Mouse (Mus musculus): ENCODE measurements around the gene Rnh1. TPM values are rescaled to one million over a fixed set of nuclear protein-coding genes. Genes with fewer than 3 reads are reported as not detected.

The Rnh1 gene
- polyA plus RNA-seq, 2 experiments = 92.3 to 216 TPM

DNA sequence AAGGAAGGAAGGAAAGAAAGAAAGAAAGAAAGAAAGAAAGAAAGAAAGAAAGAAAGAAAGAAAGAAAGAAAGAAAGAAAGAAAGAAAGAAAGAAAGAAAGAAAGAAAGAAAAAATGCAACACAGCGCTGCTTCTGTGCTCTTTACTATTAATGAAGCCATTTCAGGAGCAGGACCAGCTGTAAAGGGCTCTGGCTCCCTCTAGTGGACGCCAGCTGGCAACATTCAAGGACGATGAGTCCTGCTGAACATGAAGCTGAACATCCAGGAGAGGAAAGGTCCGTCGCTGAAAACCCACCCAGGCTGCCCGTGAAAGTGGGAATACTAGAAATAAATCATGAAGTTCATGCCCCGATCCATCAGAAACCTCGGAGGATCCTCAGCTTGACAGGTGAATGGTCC lies 3.5 kb upstream of the Rnh1 start:
- no peak overlapping the region for H3K4me2 ChIP-seq (replicated peaks; ENCODE audit: low read depth, low read length, severe bottlenecking)
- 1% methylated on average over 8 of the region's 8 CpGs for WGBS
- peaks cover 6% of the 10 kb centered on the region; the same call in 1 of the 2 replicates for H3K4me1 ChIP-seq (ENCODE audit: control insufficient read depth, insufficient read depth, low read length)

DNA sequence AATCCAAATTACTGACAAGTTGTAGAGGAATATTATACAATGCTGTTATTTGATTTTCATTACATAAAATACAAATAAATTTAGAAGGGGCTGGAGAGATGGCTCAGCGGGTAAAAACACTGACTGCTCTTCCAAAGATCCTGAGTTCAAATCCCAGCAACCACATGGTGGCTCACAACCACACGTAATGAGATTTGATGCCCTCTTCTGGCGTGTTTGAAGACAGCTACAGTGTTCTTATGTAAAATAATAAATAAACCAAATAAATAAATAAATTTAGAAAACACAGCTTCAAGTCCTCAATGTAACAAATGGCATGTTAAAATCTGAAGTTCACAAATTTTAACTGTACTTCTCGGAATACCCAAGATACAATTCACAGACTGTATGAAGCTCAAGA lies 2.4 kb upstream of the Rnh1 start:
- H3K9ac ChIP-seq (ENCODE audit: low read depth, low read length, severe bottlenecking) = no peak overlapping the region
- H3K4me2 ChIP-seq (replicated peaks; ENCODE audit: low read depth, low read length, severe bottlenecking) = no peak overlapping the region
- no peaks in the 10 kb centered on the region; the same call in 1 of the 2 replicates for H3K27me3 ChIP-seq (ENCODE audit: control insufficient read depth, insufficient read depth, low read length)
- no peak for TF ChIP-seq POLR2A (IDR thresholded peaks at IDR 0.05; ENCODE audit: borderline replicate concordance, extremely low read depth, insufficient read depth, insufficient read length)
- H3K36me3 ChIP-seq (ENCODE audit: control insufficient read depth, insufficient read depth, low read length) = no peaks in the 10 kb centered on the region
- WGBS = 91% methylated on average over 4 of the region's 4 CpGs
- H3K4me3 ChIP-seq (replicated peaks; ENCODE audit: low read length) = no peak overlapping the region
- no peak overlapping the region for H3K27ac ChIP-seq (replicated peaks; ENCODE audit: low read depth, low read length)
- no peak for DNase-seq (ENCODE audit: low spot score)
- H3K9me3 ChIP-seq (ENCODE audit: control insufficient read depth, low read length) = no peaks in the 10 kb centered on the region
- H3K4me1 ChIP-seq (ENCODE audit: control insufficient read depth, insufficient read depth, low read length) = peaks cover 6% of the 10 kb centered on the region; the same call in 1 of the 2 replicates
- ATAC-seq (ENCODE audit: low FRiP score, low read depth) = no peak

More for the DNA sequence above, 3.5 kb upstream of the Rnh1 start:
- Histone ChIP-seq H3K9me3 (ENCODE audit: control insufficient read depth, low read length) (no peaks in the 10 kb centered on the region), H3K27me3 (ENCODE audit: control insufficient read depth, insufficient read depth, low read length) (no peaks in the 10 kb centered on the region; the same call in 1 of the 2 replicates), H3K36me3 (ENCODE audit: control insufficient read depth, insufficient read depth, low read length) (no peaks in the 10 kb centered on the region), H3K4me3 (replicated peaks; ENCODE audit: low read length) (no peak overlapping the region), H3K9ac (ENCODE audit: low read depth, low read length, severe bottlenecking) (no peak overlapping the region), H3K27ac (replicated peaks; ENCODE audit: low read depth, low read length) (no peak overlapping the region)
- peak; percentile 90 for DNase-seq (ENCODE audit: low spot score)
- no peak for TF ChIP-seq POLR2A (IDR thresholded peaks at IDR 0.05; ENCODE audit: borderline replicate concordance, extremely low read depth, insufficient read depth, insufficient read length)
- no peak for ATAC-seq (ENCODE audit: low FRiP score, low read depth)

DNA sequence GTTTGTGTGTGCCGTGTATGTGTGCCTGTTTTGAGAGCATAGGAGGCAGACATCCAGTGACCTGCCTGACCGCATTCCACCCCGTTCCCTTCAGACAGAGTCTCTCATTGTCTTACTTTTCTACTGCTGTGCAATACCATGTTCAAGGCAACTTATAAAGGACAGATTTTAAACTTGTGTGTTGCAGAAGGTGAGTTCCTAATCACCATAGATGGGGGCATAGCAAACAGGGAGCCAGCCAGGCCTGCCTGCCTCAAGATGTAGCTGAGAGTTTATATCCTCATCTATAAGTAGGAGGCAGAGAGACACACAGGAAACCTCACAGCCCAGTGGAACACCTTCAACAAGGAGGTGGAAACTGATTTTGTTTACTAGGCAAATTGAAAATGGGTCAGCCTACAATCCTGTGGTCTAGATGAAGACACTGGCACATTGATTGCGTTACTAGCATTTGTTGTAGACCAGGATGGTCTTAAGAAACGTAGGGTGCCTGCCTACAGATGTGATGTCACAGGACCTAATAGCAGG lies 730 bp upstream of the Rnh1 start:
- H3K9ac ChIP-seq (ENCODE audit: low read depth, low read length, severe bottlenecking) = peak overlapping the region; percentile 71; the same call in 1 of the 2 replicates
- H3K27ac ChIP-seq (replicated peaks; ENCODE audit: low read depth, low read length) = peak overlapping the region; percentile 90
- H3K4me3 ChIP-seq (replicated peaks; ENCODE audit: low read length) = peak overlapping the region; percentile 59
- WGBS = 76% methylated on average over 5 of the region's 5 CpGs
- DNase-seq (ENCODE audit: low spot score) = no peak
- ATAC-seq (ENCODE audit: low FRiP score, low read depth) = no peak
- H3K4me1 ChIP-seq (ENCODE audit: control insufficient read depth, insufficient read depth, low read length) = peaks cover 6% of the 10 kb centered on the region; the same call in 1 of the 2 replicates
- H3K36me3 ChIP-seq (ENCODE audit: control insufficient read depth, insufficient read depth, low read length) = no peaks in the 10 kb centered on the region
- H3K4me2 ChIP-seq (replicated peaks; ENCODE audit: low read depth, low read length, severe bottlenecking) = peak overlapping the region; percentile 85
- H3K9me3 ChIP-seq (ENCODE audit: control insufficient read depth, low read length) = no peaks in the 10 kb centered on the region
- H3K27me3 ChIP-seq (ENCODE audit: control insufficient read depth, insufficient read depth, low read length) = no peaks in the 10 kb centered on the region; the same call in 1 of the 2 replicates
- TF ChIP-seq POLR2A (IDR thresholded peaks at IDR 0.05; ENCODE audit: borderline replicate concordance, extremely low read depth, insufficient read depth, insufficient read length) = no peak

DNA sequence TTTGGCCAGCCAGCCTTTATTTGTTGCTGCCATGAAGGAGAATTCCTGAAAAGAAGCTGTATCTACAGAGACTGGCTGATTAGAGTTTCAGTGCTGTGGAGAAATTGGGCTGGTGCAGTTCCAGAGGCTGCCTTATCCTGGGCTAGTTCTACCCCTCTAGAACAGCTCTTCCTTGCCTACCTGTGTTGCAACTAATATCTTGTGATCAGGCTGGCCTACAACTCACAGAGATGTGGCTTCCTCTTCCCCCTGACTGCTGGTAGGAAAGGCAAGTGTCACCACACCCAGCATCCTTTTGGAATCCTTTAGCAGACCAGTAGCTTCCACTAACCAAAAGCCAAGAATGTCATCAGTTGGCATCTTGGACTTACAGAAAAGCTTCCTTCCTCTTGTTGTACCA lies 2.8 kb downstream of the Rnh1 start:
- peaks cover 14% of the 10 kb centered on the region for H3K36me3 ChIP-seq (ENCODE audit: control insufficient read depth, insufficient read depth, low read length)
- peaks cover 16% of the 10 kb centered on the region for H3K4me1 ChIP-seq (ENCODE audit: control insufficient read depth, insufficient read depth, low read length)
- TF ChIP-seq POLR2A (IDR thresholded peaks at IDR 0.05; ENCODE audit: borderline replicate concordance, extremely low read depth, insufficient read depth, insufficient read length) = no peak
- H3K9ac ChIP-seq (ENCODE audit: low read depth, low read length, severe bottlenecking) = no peak overlapping the region
- no peaks in the 10 kb centered on the region for H3K27me3 ChIP-seq (ENCODE audit: control insufficient read depth, insufficient read depth, low read length)
- no peak overlapping the region for H3K27ac ChIP-seq (replicated peaks; ENCODE audit: low read depth, low read length)
- no peak overlapping the region for H3K4me3 ChIP-seq (replicated peaks; ENCODE audit: low read length)
- ATAC-seq (ENCODE audit: low FRiP score, low read depth) = no peak
- H3K4me2 ChIP-seq (replicated peaks; ENCODE audit: low read depth, low read length, severe bottlenecking) = no peak overlapping the region
- no peaks in the 10 kb centered on the region for H3K9me3 ChIP-seq (ENCODE audit: control insufficient read depth, low read length)
- no peak for DNase-seq (ENCODE audit: low spot score)

DNA sequence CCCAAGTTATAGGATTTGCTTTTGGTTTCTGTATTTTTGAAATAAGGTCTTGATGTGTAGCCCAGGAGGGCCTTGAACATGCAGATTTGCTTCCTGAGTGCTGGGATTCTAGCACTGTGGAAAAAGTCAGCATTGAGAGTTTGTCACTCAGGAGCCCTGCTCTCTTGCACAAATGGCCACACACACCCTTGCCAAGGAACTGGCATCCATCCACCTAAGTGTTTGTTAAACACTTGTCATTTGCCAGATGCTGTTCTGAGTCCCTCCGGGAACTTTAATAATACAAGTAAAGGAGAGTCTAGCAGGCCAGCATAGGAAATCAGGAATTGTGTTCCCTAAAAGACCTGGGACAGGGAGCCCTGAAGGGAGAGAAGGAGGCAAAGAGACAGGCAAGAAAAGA lies 3.4 kb downstream of the Rnh1 start:
- Histone ChIP-seq H3K36me3 (ENCODE audit: control insufficient read depth, insufficient read depth, low read length) (peaks cover 18% of the 10 kb centered on the region), H3K27ac (replicated peaks; ENCODE audit: low read depth, low read length) (no peak overlapping the region), H3K27me3 (ENCODE audit: control insufficient read depth, insufficient read depth, low read length) (no peaks in the 10 kb centered on the region), H3K4me1 (ENCODE audit: control insufficient read depth, insufficient read depth, low read length) (peaks cover 16% of the 10 kb centered on the region), H3K9ac (ENCODE audit: low read depth, low read length, severe bottlenecking) (0 out of 2 replicates have a peak overlapping the region, but pooled peaks have one; percentile 74), H3K9me3 (ENCODE audit: control insufficient read depth, low read length) (no peaks in the 10 kb centered on the region), H3K4me2 (replicated peaks; ENCODE audit: low read depth, low read length, severe bottlenecking) (no peak overlapping the region), H3K4me3 (replicated peaks; ENCODE audit: low read length) (no peak overlapping the region)
- DNase-seq (ENCODE audit: low spot score) (no peak), ATAC-seq (ENCODE audit: low FRiP score, low read depth) (no peak)
- 72% methylated on average over 1 of the region's 1 CpGs for WGBS
- TF ChIP-seq POLR2A (IDR thresholded peaks at IDR 0.05; ENCODE audit: borderline replicate concordance, extremely low read depth, insufficient read depth, insufficient read length) = no peak

Measured in limb, embryonic 14.5 days (tissue).